In the genomic region with DNA sequence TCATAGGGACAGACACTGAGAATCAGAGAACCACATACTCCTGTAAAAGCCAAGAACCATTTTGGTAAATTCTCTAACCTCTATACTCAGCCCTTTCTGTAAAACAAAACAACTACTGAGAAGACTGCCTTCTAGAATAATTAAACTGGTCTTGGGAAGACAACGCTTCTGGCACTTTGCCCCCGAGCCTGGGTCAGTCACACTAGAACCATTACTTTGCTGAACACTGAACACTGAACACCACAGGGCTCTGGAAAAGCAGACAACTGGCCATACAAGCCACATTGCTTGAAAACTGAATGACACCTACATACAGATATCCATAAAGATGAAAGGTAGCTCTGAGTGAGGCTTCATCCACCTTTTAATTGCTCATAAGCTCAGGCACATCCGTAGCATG, we compare ENCODE assay signal across 26 mouse cellular contexts.
DNase-seq lines count a peak whose midpoint lies in the region; ATAC-seq lines count a peak whose summit lies in the region.
"Had no signal": no experiment of that assay in that cellular context is flagged by ENCODE, and none has a peak within 500 bp of the region (broad histone marks: within the 10 kb centered on the region; RNA-seq: fewer than 3 reads in every experiment).

No protein-coding gene starts in this region.

- ATAC-seq in kidney, embryonic 14.5 days (ENCODE audit: low FRiP score, low TSS enrichment), result no peak
- ATAC-seq: forebrain, embryonic 15.5 days; Patski had no signal

- H3K4me1 ChIP-seq in kidney, embryonic 14.5 days (ENCODE audit: control insufficient read depth, insufficient read depth, low read length), result no peaks in the 10 kb centered on the region
- H3K4me1 ChIP-seq: forebrain, embryonic 15.5 days had no signal

- no peaks in the 10 kb centered on the region for H3K9me3 ChIP-seq in kidney, embryonic 14.5 days (ENCODE audit: control insufficient read depth, low read length)
- H3K9me3 ChIP-seq: embryonic facial prominence, embryonic 10.5 days; embryonic facial prominence, embryonic 13.5 days; forebrain, embryonic 12.5 days; forebrain, embryonic 15.5 days; hindbrain, embryonic 12.5 days; hindbrain, embryonic 15.5 days had no signal

- no peaks in the 10 kb centered on the region for H3K36me3 ChIP-seq in kidney, embryonic 14.5 days (ENCODE audit: control insufficient read depth, insufficient read depth, low read length)
- H3K36me3 ChIP-seq: embryonic facial prominence, embryonic 10.5 days; embryonic facial prominence, embryonic 13.5 days; forebrain, embryonic 12.5 days; forebrain, embryonic 15.5 days; G1E; hindbrain, embryonic 12.5 days; hindbrain, embryonic 15.5 days had no signal

- 36% methylated on average over 3 of the region's 3 CpGs for WGBS in kidney, embryonic 14.5 days

- DNase-seq in gastrocnemius, postnatal 10 days, result peak; percentile 17
- DNase-seq in gastrocnemius, adult 18-20 months (ENCODE audit: low spot score), result no peak
- peak; percentile 5 for DNase-seq in kidney, adult 9 months
- peak; percentile 4 to 52 for DNase-seq in kidney, postnatal 36 days
- no peak for DNase-seq in kidney, adult 11 months
- DNase-seq: adrenal gland, postnatal 10 days; adrenal gland, postnatal 36 days; B cell, adult 2 months; cerebellum, adult 2 months; cerebellum, adult 9-11 months; cerebellum, postnatal 36 days; embryo, embryonic 11 days; gastrocnemius, adult 2 months; gastrocnemius, postnatal 25 days had no signal

- no peak overlapping the region for H3K9ac ChIP-seq in kidney, embryonic 14.5 days (ENCODE audit: low read depth, low read length)
- H3K9ac ChIP-seq: embryonic facial prominence, embryonic 13.5 days; forebrain, embryonic 12.5 days; forebrain, embryonic 15.5 days; hindbrain, embryonic 12.5 days; hindbrain, embryonic 15.5 days had no signal

- H3K4me3 ChIP-seq in kidney, embryonic 14.5 days (ENCODE audit: low read length), result no peak overlapping the region
- H3K4me3 ChIP-seq: embryonic facial prominence, embryonic 10.5 days; embryonic facial prominence, embryonic 13.5 days; erythroblast, embryonic 14.5 days; forebrain, embryonic 12.5 days; forebrain, embryonic 15.5 days; gastrocnemius, adult 2 months; hindbrain, embryonic 12.5 days; hindbrain, embryonic 15.5 days had no signal

- no peak overlapping the region for H3K27ac ChIP-seq in kidney, embryonic 14.5 days (ENCODE audit: low read depth, low read length)
- H3K27ac ChIP-seq: embryonic facial prominence, embryonic 10.5 days; embryonic facial prominence, embryonic 13.5 days; forebrain, embryonic 12.5 days; forebrain, embryonic 15.5 days; gastrocnemius, adult 2 months; hindbrain, embryonic 12.5 days; hindbrain, embryonic 15.5 days had no signal

- no peaks in the 10 kb centered on the region for H3K27me3 ChIP-seq in kidney, embryonic 14.5 days (ENCODE audit: control insufficient read depth, insufficient read depth, low read length)
- H3K27me3 ChIP-seq: CH12.LX; forebrain, embryonic 12.5 days; forebrain, embryonic 15.5 days; hindbrain, embryonic 12.5 days; hindbrain, embryonic 15.5 days; Patski had no signal

- H3K4me2 ChIP-seq in kidney, embryonic 14.5 days (replicated peaks; ENCODE audit: low read depth, low read length), result no peak overlapping the region
- H3K4me2 ChIP-seq: embryonic facial prominence, embryonic 13.5 days; forebrain, embryonic 12.5 days; forebrain, embryonic 15.5 days; heart, embryonic 11.5 days; hindbrain, embryonic 12.5 days; hindbrain, embryonic 15.5 days had no signal

Comparison
In these comparisons a context has a peak if more than half of its experiments do, and no peak if none do; other contexts are left out.
1. DNase-seq: peak in gastrocnemius, postnatal 10 days (single experiment), kidney, adult 9 months (single experiment) and kidney, postnatal 36 days (2 of 2); none in gastrocnemius, adult 18-20 months (single experiment) and kidney, adult 11 months (single experiment).